Mouse (Mus musculus): Measurements from ENCODE around the gene Rmnd5b.
"Not testable (repeated sequence)": the region's sequence is repeated elsewhere in the genome, so short reads cannot be mapped to it uniquely, and the experiment has no call there.

DNA sequence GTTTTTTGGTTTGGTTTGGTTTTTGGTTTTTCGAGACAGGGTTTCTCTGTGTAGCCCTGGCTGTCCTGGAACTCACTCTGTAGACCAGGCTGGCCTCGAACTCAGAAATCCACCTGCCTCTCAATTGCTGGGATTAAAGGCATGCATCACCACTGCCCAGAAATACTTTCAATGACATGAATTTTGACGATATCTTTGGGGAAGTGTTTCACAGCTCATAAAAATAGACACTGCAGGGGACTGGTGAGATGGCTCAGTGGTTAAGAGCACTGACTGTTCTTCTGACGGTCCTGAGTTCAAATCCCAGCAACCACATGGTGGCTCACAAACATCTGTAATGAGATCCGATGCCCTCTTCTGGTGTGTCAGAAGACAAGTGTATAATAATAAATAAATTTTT is 25.8 kb downstream of the Rmnd5b start:
- TF ChIP-seq POLR2A (IDR thresholded peaks at IDR 0.05; ENCODE audit: low read depth, low read length); CTCF (IDR thresholded peaks at IDR 0.05; ENCODE audit: borderline replicate concordance, insufficient read depth, low read length): not testable (repeated sequence)

All from embryonic fibroblast, embryonic 13.5 days (primary cell).